Mouse (Mus musculus): ENCODE measurements at regions not wholly inside any gene's neighbourhood (a gene's known extent, or its start where the extent isn't known, plus 50 kb on each side); places are given as distances from the start of the nearest gene placed in this dataset.

GRCm38 (mm10) chr15:56420681-56421080, 1056.7 kb downstream of the Slc22a22 start:
- DNase-seq = no peak

GRCm38 (mm10) chr15:56391982-56392381, 1085.4 kb downstream of the Slc22a22 start:
- DNase-seq = no peak

- no peak for DNase-seq
These were observed 1098.9 kb downstream of the Slc22a22 start for GRCm38 (mm10) chr15:56378511-56378910.

- DNase-seq = no peak
These were observed 1126.5 kb downstream of the Slc22a22 start for GRCm38 (mm10) chr15:56350903-56351302.

- no peak for DNase-seq
These were observed 1131.3 kb downstream of the Slc22a22 start for GRCm38 (mm10) chr15:56346111-56346510.

GRCm38 (mm10) chr15:56344973-56345372, 1132.5 kb downstream of the Slc22a22 start:
- DNase-seq = no peak

GRCm38 (mm10) chr15:56344304-56344932, 1133.0 kb downstream of the Slc22a22 start:
- DNase-seq = no peak

GRCm38 (mm10) chr15:56337879-56338278, 1139.5 kb downstream of the Slc22a22 start:
- DNase-seq = no peak

- peak; percentile 10 for DNase-seq
These were observed 1141.0 kb downstream of the Slc22a22 start for GRCm38 (mm10) chr15:56336449-56336848.

GRCm38 (mm10) chr15:56335011-56335410, 1142.4 kb downstream of the Slc22a22 start:
- no peak for DNase-seq

- DNase-seq = no peak
These were observed 1156.9 kb downstream of the Slc22a22 start for GRCm38 (mm10) chr15:56320501-56320900.

GRCm38 (mm10) chr15:56294910-56295438, 1182.5 kb downstream of the Slc22a22 start:
- DNase-seq = no peak

GRCm38 (mm10) chr15:56278622-56279301, 1198.7 kb downstream of the Slc22a22 start:
- no peak for DNase-seq

GRCm38 (mm10) chr15:56278006-56278405, 1199.4 kb downstream of the Slc22a22 start:
- DNase-seq = no peak

- DNase-seq = no peak
These were observed 1228.7 kb downstream of the Slc22a22 start for GRCm38 (mm10) chr15:56248731-56249130.

- DNase-seq = no peak
These were observed 1233.3 kb downstream of the Slc22a22 start for GRCm38 (mm10) chr15:56244004-56244735.

GRCm38 (mm10) chr15:56202552-56202951, 1274.9 kb downstream of the Slc22a22 start:
- DNase-seq = no peak

- DNase-seq = no peak
These were observed 1278.1 kb downstream of the Slc22a22 start for GRCm38 (mm10) chr15:56199336-56199735.

GRCm38 (mm10) chr15:56197425-56198201, 1279.8 kb downstream of the Slc22a22 start:
- DNase-seq = no peak

GRCm38 (mm10) chr15:56166236-56166635, 1311.2 kb downstream of the Slc22a22 start:
- no peak for DNase-seq

GRCm38 (mm10) chr15:56158726-56159125, 1318.7 kb downstream of the Slc22a22 start:
- no peak for DNase-seq

- DNase-seq = no peak
These were observed 1338.0 kb downstream of the Slc22a22 start for GRCm38 (mm10) chr15:56139451-56139850.
